Mouse (Mus musculus) kidney, adult 9 months (tissue): ENCODE results near the gene Glrx5.

Experiments used
- DNase-seq: peaks from one replicate; pipeline ENCODE4 v3.0.0; 2022

The Glrx5 gene

GRCm38 (mm10) chr12:105004956-105005714, 27.4 kb upstream of the Glrx5 start:
- DNase-seq: no peak

GRCm38 (mm10) chr12:105005715-105005972, 26.8 kb upstream of the Glrx5 start:
- peak; percentile 44 for DNase-seq

DNA sequence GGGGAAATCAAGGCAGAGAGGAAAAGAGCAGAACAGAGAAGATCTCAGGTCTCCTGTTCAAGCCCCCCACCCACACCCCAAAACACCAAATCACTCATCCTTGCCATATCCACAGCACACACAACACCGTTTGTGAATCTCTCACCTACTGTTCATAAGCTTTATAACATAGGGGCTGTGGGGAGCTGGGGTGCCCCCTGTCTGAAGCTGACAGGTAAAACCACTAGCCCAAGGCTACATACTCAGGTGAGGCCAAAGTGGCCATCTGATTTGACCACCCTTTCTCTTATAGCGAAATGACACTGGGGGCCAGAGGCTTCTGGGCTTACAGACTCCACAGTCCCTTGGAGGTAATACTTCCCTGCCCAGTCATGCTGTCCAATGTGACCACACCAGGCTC, 24.3 kb upstream of the Glrx5 start:
- DNase-seq: no peak

GRCm38 (mm10) chr12:105008752-105009178, 23.7 kb upstream of the Glrx5 start:
- peak; percentile 93 for DNase-seq

DNA sequence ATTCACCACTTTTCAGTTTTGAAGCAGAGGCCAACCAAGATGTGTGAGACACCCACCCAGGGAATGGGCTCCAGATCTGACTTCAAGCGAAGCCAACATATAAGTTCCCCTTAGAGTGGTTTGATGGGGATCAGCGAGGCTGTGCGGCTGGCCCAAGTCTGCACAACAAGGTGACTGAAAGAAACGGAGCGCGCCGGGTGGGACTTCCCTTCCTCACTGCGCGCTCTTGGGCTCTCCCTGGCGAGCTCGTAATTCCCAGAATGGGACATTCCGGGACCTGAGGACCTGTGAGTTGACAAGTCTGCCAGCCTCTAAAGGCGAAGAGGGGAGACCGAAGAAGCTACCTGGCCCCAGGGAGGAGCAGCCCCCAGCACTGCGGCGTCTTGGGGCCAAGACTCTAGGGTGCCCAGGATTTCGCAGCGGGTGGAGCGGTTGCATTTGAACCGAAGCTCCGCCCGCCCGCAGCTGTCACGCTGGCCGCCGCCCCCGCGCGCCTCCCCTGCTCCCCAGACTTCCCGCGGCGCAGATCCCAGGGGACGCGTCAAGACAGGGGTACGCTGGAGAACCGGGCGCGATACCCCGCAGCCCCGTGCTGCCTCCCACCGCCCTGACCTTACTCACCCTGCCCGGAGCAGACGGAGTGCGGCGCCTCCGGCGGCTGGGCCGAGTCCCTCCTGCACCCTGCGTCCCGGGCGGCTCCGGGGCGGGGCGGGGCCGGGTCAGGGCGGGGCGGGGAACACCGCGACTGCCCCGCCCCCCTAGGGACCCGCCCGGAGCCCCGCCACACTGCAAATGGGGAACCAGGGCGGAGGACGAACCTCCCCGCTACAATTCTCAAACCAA, 22.9 kb upstream of the Glrx5 start, which contains the start of gene Syne3:
Syne3 (minus strand) TSS at position 440 of the 843 bp plus-strand sequence.
- DNase-seq: peak; percentile 84

GRCm38 (mm10) chr12:105010213-105010790, 22.2 kb upstream of the Glrx5 start:
- no peak for DNase-seq

DNA sequence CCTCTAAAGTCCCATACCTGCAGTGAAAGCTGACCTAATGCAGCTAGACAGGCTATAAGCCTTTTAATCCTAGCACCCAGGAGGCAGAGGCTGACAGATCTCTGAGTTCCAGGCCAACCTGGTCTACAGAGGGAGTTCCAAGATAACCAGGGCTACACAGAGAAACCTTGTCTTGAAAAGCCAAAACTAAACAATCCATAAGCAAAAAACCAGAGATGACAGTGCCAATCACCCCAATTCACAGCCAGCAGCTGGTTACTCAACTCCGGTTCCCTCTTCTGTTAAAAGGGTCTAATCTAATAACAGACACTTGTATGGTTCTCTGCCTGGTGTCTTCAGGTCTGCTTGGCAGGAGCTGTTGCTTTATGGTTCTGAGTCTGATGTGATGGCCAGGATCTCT, 20.9 kb upstream of the Glrx5 start:
- no peak for DNase-seq

- no peak for DNase-seq
Measured at GRCm38 (mm10) chr12:105012314-105012713, 20.2 kb upstream of the Glrx5 start.

DNA sequence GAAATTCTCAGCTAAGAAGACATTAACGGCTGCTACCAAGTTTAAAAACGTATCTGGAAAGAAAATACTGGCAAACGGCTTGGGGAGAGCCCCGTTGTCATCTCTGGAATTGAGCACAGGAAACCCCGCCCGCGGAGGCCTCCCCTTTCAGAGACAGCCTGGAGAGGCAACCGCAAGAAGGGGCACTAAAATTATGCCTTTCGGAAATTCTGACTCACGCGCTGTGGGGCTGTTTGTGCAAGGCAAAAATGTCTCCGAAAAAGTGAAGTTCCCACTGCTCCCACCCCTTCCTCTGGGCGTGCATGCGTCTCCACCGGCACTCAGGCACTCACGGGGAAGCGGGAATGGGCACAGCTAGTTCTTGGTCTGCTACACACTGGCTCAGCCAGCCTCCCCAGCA, 19.4 kb upstream of the Glrx5 start:
- peak; percentile 82 for DNase-seq

DNA sequence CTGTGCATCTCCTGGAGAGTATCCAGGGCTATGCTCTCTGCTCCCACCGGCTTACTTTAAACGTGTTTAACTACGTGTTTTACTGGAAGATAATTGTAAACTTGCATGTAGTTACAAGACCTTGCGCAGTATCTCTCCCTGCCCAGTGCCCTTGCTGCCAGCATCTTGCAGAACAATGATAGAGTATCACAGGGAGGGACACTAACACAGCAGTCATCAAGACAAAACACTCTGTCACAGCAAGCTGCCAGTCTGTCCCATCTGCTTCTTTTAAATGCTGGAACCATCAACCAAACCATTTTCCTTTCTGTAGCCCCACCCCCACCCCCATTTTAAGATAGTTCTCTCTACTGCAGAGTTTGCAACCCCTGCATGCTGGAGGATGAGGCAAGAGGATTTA, 16.3 kb upstream of the Glrx5 start:
- DNase-seq: no peak

DNA sequence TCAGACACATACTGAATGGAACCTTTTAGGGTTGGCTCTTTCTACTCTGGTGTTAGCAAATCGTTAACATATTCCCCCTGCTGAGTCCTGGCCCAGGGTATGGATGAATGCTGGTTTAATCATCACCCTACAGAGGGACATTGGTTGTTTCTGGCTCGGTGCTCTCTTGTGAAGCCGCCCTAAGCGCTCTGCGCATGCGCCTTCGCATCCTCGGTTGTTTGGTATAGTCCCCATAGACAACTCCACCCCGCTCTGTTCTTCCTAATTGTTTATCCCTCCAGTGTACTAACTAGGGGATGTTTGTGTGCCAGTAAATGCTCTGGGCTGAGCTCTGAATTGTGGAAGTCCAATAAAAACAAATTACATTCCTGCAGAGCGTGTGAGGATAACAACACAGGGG, 15.8 kb upstream of the Glrx5 start:
- peak; percentile 90 for DNase-seq

DNA sequence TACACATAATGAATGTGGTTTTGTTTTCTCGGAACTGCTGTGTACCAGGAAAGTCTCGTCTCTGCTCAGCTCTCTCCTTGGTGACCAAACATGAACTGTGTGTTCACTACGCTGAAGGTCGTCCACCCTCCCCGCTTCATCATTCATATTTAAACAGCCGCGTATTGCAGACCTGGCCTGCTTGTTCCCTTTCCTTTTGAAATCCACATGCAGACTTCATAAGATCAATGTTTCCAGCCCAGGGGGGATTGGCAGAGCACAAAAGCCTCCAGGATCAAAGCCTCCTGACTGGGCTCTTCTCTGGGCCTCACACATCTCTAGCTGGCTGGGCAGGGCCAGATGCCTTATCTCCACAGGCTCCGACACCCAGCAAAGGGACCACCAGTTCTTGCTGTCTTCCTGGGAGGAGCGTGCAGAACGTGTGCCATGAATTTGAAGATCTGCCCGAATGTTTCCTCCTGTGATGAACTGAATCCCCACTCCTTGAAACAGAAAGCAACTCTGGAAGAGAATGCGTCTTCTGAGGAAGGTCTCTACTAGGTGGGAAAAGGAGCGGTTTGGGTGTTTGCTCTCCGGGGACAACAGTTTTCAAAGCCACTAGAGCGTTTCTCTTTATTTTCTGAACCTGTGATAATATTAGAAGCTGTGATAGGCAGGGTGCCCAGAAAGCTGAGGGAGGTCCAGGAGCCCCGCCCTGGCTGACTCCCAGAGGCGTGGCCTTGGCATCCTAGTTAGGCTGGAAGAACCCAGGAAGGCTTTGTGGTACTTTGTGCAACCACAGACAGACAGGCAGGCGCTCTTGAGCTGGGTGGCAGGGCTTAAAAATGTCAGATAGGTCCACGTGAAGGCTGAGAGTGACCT, 12.9 kb upstream of the Glrx5 start:
- DNase-seq: peak; percentile 63

DNA sequence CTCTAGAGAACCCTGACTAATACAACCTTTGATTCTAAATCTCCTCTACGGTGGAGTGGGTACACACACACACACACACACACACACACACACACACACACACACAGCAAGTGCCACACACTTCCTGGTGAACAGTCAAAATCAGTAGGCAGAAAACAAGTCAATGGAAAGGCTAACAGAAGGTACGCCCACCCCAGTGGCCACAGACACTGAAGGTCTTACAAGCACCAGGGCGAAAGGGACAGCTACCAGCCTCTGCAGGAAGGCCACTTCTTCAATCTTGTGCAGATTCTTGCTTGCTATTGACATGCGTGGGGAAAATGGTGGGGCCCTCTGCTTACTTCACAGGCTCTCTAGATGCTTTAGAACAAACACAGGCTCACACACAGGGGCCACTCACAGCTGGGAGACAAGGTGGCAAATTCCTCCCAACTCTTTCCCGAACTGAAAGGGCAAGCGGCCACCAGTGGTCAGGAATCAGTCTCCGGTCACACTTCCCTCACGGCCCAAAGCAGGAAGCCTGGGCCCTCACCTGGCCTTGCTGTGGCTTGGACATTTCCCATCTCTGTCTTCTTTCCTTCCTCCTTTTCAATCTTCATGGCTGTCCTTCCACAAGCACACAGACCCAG, 10.9 kb upstream of the Glrx5 start:
- no peak for DNase-seq

DNA sequence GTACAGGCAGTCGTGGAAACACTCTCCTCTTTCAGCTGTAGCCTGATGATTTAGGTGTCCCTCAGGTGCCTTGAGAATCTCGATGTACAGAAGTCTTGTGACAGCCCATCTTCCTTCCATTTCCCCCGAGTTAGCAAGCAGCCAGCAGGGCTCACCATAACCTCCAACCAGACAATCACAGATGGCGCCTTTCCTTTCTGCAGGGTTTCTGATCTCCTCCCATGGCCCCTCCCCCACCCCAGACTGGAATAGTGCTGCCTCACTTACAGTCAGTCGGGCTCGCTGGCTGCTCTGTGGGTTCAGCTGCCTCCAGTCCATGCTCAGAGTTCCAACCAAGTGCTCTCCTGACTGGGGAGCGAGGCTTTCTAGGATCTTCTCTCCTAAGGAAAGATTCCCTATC, 10.3 kb upstream of the Glrx5 start:
- DNase-seq: no peak

DNA sequence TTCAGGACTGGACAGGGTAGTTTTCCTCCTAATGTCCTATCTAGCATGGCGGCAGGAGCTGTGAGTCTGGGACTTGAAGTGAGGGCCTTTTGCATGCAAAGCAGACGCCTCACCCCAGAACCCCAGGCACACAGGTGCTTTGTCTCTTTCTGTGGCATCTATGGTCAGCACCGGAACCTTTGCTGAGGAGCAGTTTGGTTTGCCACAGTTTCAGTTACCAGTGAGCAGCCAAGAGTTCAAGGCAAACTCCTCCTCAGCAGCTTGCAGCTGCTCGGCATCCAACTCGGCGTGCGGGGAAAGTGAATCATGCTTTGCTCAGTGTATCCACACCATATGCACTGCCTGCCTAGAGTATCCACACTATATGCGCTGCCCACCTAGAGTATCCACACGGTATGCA, 9.7 kb upstream of the Glrx5 start:
- DNase-seq: no peak

DNA sequence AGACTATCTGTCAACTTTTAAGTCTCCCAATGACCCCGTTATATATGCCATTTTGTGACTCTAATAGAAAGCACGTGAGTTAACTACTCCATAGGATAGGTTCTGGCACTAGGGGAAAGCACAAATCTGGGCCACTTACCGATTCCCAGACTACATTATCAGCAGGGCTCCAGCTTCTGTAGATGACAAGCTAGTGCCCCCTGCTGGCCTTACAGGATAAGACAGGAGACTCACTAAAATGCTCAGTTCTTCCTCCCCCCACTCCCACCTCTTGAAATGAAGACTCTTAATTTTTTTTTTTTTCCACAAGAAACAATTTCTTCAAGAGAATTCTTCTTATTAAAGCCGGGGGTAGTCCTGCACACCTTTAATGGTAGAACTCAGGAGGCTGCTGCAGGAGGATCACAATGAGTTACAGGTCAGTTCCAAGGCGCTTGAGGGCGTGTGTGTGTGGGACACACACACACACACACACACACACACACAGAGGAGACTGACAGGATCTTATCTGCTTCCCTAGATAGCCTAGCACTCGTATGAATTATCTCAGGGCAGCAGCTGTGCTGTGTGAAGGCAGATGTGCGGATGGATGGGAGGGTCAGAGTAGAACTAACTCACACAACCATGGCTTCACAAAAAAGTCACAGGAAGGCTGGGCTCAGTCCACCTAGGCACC, 7.1 kb upstream of the Glrx5 start:
- peak; percentile 85 for DNase-seq

DNA sequence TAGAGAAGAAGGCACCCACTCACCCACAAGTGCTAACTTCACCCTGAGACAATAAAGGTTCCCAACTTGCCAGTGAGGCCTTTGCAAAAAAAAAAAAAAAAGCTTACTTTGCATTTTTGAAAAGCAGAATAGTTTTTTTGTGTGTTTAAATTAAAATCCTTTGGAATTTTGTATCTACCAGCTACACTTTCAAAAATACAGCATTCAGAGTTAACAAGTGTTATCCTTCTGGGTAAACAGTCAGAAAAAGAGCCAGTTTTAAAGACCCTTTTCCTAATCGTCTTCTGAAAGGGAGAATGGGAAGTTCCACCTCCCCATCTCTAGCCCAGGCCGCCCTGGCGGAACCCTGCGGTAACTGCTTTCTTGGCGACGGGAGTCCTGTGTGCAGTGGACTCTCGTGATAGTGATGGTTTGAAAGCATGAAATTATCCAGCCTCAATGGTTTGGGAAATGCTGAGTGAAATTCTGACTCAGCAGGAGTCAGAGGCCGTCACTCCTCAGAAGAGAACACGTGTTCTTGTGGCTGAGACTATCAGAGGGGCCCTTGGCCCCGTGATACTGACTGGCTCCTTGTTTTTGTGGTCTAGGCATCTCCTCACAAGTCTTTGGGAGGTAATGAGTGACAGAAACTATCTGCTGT, 6.4 kb upstream of the Glrx5 start:
- no peak for DNase-seq

- DNase-seq: peak; percentile 88
Measured at GRCm38 (mm10) chr12:105027323-105027991, 5.0 kb upstream of the Glrx5 start.

- no peak for DNase-seq
Measured at GRCm38 (mm10) chr12:105029890-105030289, 2.6 kb upstream of the Glrx5 start.
